Mouse (Mus musculus) T-cell, adult 66 days (primary cell): ENCODE measurements around the gene Itgad. TPM values are rescaled to one million over a fixed set of nuclear protein-coding genes. Genes with fewer than 3 reads are reported as not detected.

ENCODE experiments used
- total RNA-seq, 2 experiments: library from RNA; stranded (reverse); gene quantifications; 3 replicates in 1 of 2; 4 replicates in 1 of 2; pipeline ENCODE4 v1.2.4; 2023

Gene Itgad
- 1 to 10 TPM; 4.5 to 5.0 TPM for total RNA-seq

GRCm38 (mm10) chr7:128154076-128154475 is at the start of gene Itgad:
Itgad (plus strand) TSS chr7:128154376.

GRCm38 (mm10) chr7:128128741-128129720 is 25.1 kb upstream of the Itgad start, which contains the start of gene Itgax:
Itgax (plus strand) TSS chr7:128129547.

GRCm38 (mm10) chr7:128206152-128206551 is 52.0 kb downstream of the Itgad start, which contains the start of gene Cox6a2:
Cox6a2 (minus strand) TSS chr7:128206387.

GRCm38 (mm10) chr7:128236856-128237592 is 82.8 kb downstream of the Itgad start, which contains the start of gene Armc5:
Armc5 (plus strand) TSS chr7:128237342.

GRCm38 (mm10) chr7:128237927-128238778 is 84.0 kb downstream of the Itgad start, which contains the start of gene 9130023H24Rik:
9130023H24Rik (minus strand) TSS chr7:128238031.

GRCm38 (mm10) chr7:128246496-128247391 is 92.6 kb downstream of the Itgad start, which contains the start of gene Tgfb1i1:
Tgfb1i1 (plus strand) TSS chr7:128246812.

GRCm38 (mm10) chr7:128265411-128265810 is 111.2 kb downstream of the Itgad start, which contains the start of gene Slc5a2:
Slc5a2 (plus strand) TSS chr7:128265657.

Other genes with a start within 250 kb of the Itgad start
- 10 to 100 TPM; 41.0 to 43.8 TPM for gene Kat8, start 241.9 kb upstream of the Itgad start, total RNA-seq
- gene Prss8, start 224.3 kb upstream of the Itgad start, total RNA-seq = not detected
- gene Prss36, start 207.7 kb upstream of the Itgad start, total RNA-seq = 1 to 10 TPM in 1 of 2 experiments, under 1 TPM in 1; 0.74 to 1.5 TPM
- gene Fus, start 186.9 kb upstream of the Itgad start, total RNA-seq = 100 to 1,000 TPM; 709 to 864 TPM
- 10 to 100 TPM; 45.2 to 62.4 TPM for gene Pycard, start 160.5 kb upstream of the Itgad start, total RNA-seq
- gene Trim72, start 150.4 kb upstream of the Itgad start, total RNA-seq = 1 to 10 TPM; 1.3 to 6.0 TPM
- gene Itgam, start 91.7 kb upstream of the Itgad start, total RNA-seq = 1 to 10 TPM in 1 of 2 experiments, under 1 TPM in 1; 0.83 to 2.7 TPM
- not detected for gene Gm49368, start 91.7 kb upstream of the Itgad start, total RNA-seq
- gene Itgax, start 24.8 kb upstream of the Itgad start, total RNA-seq = 1 to 10 TPM; 1.4 to 5.0 TPM
- gene Cox6a2, start 52.0 kb downstream of the Itgad start, total RNA-seq = not detected
- 10 to 100 TPM; 24.1 to 25.7 TPM for gene Armc5, start 83.0 kb downstream of the Itgad start, total RNA-seq
- 1 to 10 TPM; 3.8 to 3.9 TPM for gene 9130023H24Rik, start 83.7 kb downstream of the Itgad start, total RNA-seq
- 1 to 10 TPM; 4.1 to 4.7 TPM for gene Tgfb1i1, start 92.4 kb downstream of the Itgad start, total RNA-seq
- under 1 TPM in 1 of 2 experiments, not detected in 1; 0.33 TPM for gene Slc5a2, start 111.3 kb downstream of the Itgad start, total RNA-seq
- 10 to 100 TPM; 24.4 to 37.3 TPM for gene BC017158, start 143.8 kb downstream of the Itgad start, total RNA-seq